In the genomic region with DNA sequence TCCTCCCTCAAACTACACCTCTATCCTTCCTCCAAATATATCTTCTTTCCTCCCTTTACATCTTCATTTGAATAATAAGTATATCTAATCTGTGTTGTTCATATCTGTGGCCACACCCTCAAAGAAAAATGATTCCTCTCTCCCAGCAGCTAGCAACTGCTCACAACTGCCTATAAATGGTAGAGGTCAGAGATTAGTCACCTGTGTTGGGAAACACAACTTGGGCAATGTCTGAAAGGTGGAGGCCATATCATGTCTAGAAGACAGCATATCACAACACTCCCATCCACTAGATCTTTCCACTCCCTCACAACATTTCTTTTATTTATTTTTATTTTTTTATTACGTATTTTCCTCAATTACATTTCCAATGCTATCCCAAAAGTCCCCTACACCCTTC, we compare ENCODE assay signal across 40 mouse cellular contexts. TPM values are rescaled to one million over a fixed set of nuclear protein-coding genes. Genes with fewer than 3 reads are reported as not detected.
"Had no signal": no experiment of that assay in that cellular context is flagged by ENCODE, and none has a peak within 500 bp of the region (broad histone marks: within the 10 kb centered on the region; RNA-seq: fewer than 3 reads in every experiment).

No protein-coding gene starts in this region.

- H3K9me3 ChIP-seq: heart, embryonic 10.5 days; heart, embryonic 12.5 days; hindbrain, embryonic 10.5 days; hindbrain, embryonic 13.5 days; limb, embryonic 10.5 days; limb, embryonic 12.5 days; liver, embryonic 13.5 days; liver, embryonic 15.5 days had no signal

- ATAC-seq: hindbrain, embryonic 16.5 days; inflammation-experienced regulatory T-cells, adult 6 months; intestine, postnatal 0 days; liver, postnatal 0 days had no signal

- H3K4me2 ChIP-seq: heart, embryonic 12.5 days; hindbrain, embryonic 13.5 days; limb, embryonic 12.5 days; liver, embryonic 11.5 days; liver, embryonic 13.5 days; liver, embryonic 15.5 days had no signal

- H3K36me3 ChIP-seq: heart, embryonic 10.5 days; heart, embryonic 12.5 days; hindbrain, embryonic 10.5 days; hindbrain, embryonic 13.5 days; limb, embryonic 10.5 days; limb, embryonic 12.5 days; liver, embryonic 13.5 days; liver, embryonic 15.5 days had no signal

- DNase-seq: gastrocnemius, adult 2 months; gastrocnemius, postnatal 10 days; gastrocnemius, postnatal 25 days; heart, adult 18-20 months; heart, postnatal 10 days; heart, postnatal 4 days; kidney, adult 18-20 months; kidney, adult 8-10 months; kidney, postnatal 10 days; kidney, postnatal 25 days; kidney, postnatal 4 days; liver; liver, embryonic 13.5 days; liver, postnatal 0 days had no signal

- H3K27ac ChIP-seq: gastrocnemius, adult 2 months; heart, embryonic 10.5 days; hindbrain, embryonic 10.5 days; hindbrain, embryonic 13.5 days; layer of hippocampus, adult 2 months; left cerebral cortex, adult 2 months; limb, embryonic 10.5 days; limb, embryonic 12.5 days; liver, embryonic 13.5 days; liver, embryonic 15.5 days had no signal

- H3K27me3 ChIP-seq: heart, embryonic 12.5 days; hindbrain, embryonic 13.5 days; limb, embryonic 12.5 days; liver, embryonic 13.5 days; liver, embryonic 15.5 days had no signal

- H3K4me1 ChIP-seq: heart, embryonic 10.5 days; heart, embryonic 12.5 days; hindbrain, embryonic 10.5 days; hindbrain, embryonic 13.5 days; limb, embryonic 10.5 days; limb, embryonic 12.5 days; liver, embryonic 13.5 days; liver, embryonic 15.5 days had no signal

- H3K9ac ChIP-seq: heart, embryonic 12.5 days; hindbrain, embryonic 13.5 days; limb, embryonic 12.5 days; liver, embryonic 13.5 days; liver, embryonic 15.5 days; liver, postnatal 0 days had no signal

- H3K4me3 ChIP-seq: gastrocnemius, adult 2 months; heart, embryonic 10.5 days; heart, embryonic 12.5 days; hindbrain, embryonic 10.5 days; hindbrain, embryonic 13.5 days; layer of hippocampus, adult 2 months; left cerebral cortex, adult 2 months; limb, embryonic 10.5 days; limb, embryonic 12.5 days; liver, embryonic 13.5 days; liver, embryonic 15.5 days had no signal

RNA-seq across cellular contexts. Expression of gene Epyc, which starts 15.6 kb away (rescaled TPM):
- total RNA-seq: granulocyte monocyte progenitor cell, adult 5-6 weeks; layer of hippocampus, adult 2 months; layer of hippocampus, postnatal 25 days had no signal
- polyA plus RNA-seq: inflammation-experienced regulatory T-cells, adult 6 months; kidney, embryonic 14.5 days; liver, embryonic 13.5 days; liver, postnatal 0 days had no signal

RNA-seq across cellular contexts. Expression of gene Ccer1, which starts 33.4 kb away (rescaled TPM):
- total RNA-seq: gastrocnemius, adult 2 months; gastrocnemius, postnatal 10 days; gastrocnemius, postnatal 25 days; gastrocnemius, postnatal 4 days; granulocyte monocyte progenitor cell, adult 5-6 weeks; heart, adult 18-20 months; heart, adult 8-10 months; heart, postnatal 10 days; heart, postnatal 25 days; heart, postnatal 4 days; layer of hippocampus, adult 2 months; layer of hippocampus, postnatal 10 days; layer of hippocampus, postnatal 25 days; left cerebral cortex, adult 2 months; left cerebral cortex, postnatal 14 days; left cerebral cortex, postnatal 36 days had no signal
- polyA plus RNA-seq: heart, embryonic 10.5 days; heart, embryonic 12.5 days; heart, embryonic 14.5 days; heart, embryonic 16.5 days; hindbrain, embryonic 10.5 days; hindbrain, embryonic 13.5 days; hindbrain, embryonic 16.5 days; inflammation-experienced regulatory T-cells, adult 6 months; intestine, postnatal 0 days; kidney, embryonic 14.5 days; kidney, embryonic 16.5 days; limb, embryonic 10.5 days; limb, embryonic 12.5 days; limb, embryonic 14.5 days; liver, embryonic 11.5 days; liver, embryonic 13.5 days; liver, embryonic 15.5 days; liver, postnatal 0 days had no signal

RNA-seq across cellular contexts. Expression of gene Kera, which starts 52.8 kb away (rescaled TPM):
- total RNA-seq: granulocyte monocyte progenitor cell, adult 5-6 weeks; heart, adult 18-20 months; heart, adult 8-10 months; heart, postnatal 10 days; heart, postnatal 25 days; heart, postnatal 4 days; left cerebral cortex, adult 2 months; left cerebral cortex, postnatal 14 days; left cerebral cortex, postnatal 36 days had no signal
- polyA plus RNA-seq: heart, embryonic 10.5 days; heart, embryonic 14.5 days; hindbrain, embryonic 13.5 days; hindbrain, embryonic 16.5 days; inflammation-experienced regulatory T-cells, adult 6 months; liver, postnatal 0 days had no signal
